Mouse (Mus musculus): ENCODE measurements at regions not wholly inside any gene's neighbourhood (a gene's known extent, or its start where the extent isn't known, plus 50 kb on each side); places are given as distances from the start of the nearest gene placed in this dataset.

GRCm38 (mm10) chr7:73302501-73302900 lies 72.8 kb upstream of the Rgma start:
- no peak for DNase-seq

DNA sequence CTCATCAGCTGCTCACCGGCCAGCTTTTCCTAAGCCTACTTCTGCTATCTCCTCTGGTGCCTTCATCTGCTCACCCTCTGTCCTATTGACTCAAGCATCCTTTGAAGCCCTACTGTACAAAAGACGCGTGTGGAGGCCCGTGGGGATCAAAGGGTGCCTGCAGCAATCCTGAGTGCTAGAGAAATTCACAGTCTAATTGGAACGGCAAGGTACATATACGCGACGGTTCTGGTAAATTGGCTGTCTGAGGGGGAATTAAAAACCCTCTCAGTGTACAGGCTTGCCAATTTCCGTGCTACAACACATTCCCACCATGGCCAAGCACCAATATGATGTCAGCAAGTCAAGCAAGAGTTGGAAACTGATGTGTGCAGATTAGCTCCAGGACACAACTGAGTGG lies 71.5 kb upstream of the Rgma start:
- no peak for DNase-seq

DNA sequence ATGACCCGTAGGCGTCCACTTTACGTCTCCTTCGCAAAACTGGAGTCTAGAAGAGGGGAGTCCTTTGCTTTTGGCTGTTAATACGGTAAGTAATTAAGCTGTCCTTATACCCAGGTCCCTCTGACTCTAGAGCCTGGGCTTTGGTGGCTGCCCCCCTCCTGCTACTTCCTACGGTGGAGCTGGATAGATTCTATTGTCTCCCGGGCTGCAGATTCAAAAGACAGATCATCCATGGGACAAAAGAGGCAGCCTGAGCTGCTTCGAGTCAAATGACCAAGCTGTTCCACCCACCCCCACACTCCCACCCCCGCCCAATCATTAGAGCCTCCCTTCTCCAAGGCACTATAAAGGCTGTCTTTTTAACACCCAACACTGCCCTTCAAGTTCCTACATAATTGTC lies 70.5 kb upstream of the Rgma start:
- no peak for DNase-seq

GRCm38 (mm10) chr7:73305286-73305975 lies 69.9 kb upstream of the Rgma start:
- DNase-seq = no peak

DNA sequence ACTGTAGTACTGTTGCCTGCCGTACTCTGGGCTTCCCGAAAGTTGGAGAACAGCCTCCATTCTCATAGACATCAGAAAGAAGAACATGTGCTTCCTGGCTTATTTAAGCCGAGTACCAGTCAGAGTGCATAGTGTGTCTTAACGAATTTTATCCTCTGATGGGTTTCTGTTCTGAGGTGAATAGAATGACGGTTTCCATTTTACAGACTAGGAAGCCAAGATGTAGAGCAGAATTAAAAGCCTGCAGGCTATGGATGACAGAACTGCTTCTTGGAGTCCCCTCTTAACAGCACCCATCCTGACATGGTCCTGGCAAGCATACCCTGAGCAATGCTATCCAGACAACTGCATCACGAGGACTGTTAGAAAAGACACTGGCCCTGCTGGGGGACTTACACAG lies 69.0 kb upstream of the Rgma start:
- no peak for DNase-seq

DNA sequence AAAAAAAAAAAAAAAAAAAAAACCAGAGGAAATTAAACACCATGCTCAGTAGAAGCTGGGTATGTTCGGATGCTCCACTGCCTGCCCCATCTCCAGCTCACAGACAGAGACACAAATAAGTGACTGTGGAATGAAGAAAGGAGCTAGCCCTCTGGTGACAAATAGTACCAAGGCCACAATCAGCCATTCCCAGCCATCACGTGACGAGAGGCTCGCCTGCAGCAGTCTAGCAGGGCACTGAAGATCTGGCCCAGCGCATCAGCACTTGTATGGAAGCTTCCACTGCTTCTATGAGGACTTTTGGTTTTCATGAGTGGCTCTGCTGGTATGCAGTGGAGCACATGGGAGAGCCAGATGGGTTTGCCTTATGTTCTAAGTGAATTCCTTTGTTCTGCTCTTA lies 68.6 kb upstream of the Rgma start:
- DNase-seq = no peak

DNA sequence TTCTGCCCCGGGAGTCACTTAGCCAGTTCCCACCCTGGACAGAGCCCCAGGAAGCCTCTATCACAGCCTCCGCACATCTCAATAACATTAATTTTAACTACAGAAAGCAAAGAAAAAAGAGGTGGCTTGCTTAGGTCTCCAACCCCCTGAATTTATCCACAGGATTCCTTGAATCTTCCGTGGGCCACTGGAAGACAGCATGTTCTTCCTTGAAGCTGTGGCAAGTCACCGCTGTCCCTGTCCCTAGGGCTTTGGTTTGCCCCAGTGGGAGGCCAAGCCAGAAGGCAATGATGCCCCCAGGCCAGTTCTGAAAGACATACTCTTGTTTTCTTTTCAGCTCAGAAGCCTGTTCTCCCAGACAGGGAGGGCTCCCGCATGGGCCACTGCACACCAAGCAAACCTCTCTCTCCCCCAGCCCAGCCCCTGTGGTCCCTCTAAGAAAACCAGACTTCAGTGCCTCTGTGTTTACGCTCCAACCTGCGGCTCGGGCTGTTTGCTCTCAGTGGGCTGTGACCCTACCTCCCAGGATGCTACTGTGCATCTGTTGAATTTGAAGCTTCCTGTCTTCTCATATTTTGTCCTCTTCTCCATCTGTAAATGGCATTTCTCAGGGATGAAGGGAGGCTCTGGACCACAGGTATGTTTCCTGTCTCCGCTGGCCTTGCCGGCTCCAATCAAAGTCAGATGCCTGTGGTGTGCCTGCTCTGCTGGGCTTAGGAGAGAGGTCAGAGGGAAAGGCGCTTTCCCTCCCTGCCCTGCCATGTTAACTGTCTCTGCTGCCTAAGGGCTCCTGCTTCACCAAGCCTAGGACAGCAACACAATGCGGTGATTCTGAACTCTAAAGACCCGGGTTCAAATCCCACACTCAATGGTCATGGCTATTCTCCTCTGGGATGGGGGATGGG lies 67.5 kb upstream of the Rgma start:
- DNase-seq = no peak

- no peak for DNase-seq
Observed at GRCm38 (mm10) chr7:73308981-73309380, 66.3 kb upstream of the Rgma start.

DNA sequence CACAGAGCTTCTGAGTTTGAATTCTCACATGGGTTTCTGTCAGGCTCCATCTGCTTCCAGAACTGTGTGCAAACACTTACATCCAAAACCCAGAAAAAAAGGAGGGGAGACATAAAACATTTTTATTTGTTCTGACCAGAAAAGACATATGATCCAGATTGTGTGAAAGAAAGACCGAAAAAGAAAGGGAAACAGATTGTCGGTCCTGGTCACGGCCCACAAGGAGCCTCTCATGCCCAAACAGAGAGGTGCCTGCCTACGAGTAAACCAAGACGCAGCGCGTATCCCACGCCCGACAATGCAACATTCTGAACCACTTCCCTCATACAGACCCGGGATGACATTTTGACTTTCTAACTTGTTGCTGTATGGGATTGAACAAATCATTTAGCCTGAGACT lies 65.3 kb upstream of the Rgma start:
- no peak for DNase-seq

GRCm38 (mm10) chr7:73310581-73311136 lies 64.7 kb upstream of the Rgma start:
- DNase-seq = no peak

DNA sequence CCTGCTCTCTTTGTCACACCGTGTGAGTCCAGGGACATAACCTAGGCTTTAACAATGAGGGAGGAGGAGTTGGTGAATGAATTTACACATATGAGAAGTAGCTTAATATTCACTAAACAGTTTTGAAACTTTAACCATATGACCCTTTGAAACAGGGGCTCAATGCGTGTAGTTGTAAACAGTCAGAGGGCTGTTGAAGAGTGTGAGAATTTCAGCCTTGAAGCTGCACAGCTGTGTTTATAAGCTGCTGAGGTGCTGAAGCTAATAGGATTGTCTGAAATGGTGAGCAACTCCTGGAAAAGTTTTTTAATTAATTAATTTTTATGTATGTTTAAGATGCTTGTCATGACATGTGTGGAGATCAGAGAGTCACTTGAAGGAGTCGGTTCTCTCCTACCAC lies 59.8 kb upstream of the Rgma start:
- DNase-seq = no peak

DNA sequence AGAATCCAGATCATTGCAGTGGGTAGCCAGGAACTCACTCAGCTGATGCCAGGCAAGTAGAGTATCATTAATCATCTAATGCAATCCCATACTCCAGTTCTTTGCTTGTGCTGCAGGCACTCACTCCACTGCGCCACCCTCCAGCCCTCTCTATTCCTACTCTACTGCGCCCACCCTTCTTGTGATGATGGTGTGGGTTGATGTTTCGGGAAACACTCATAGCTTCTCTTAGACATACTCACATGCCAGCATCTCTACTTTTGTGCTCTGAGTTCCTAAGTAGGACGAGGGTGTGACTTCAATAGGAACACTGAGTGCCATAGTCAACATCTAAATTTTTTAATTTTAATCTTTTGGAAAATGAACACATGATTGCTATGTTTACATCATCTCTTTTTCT lies 57.7 kb upstream of the Rgma start:
- no peak for DNase-seq

DNA sequence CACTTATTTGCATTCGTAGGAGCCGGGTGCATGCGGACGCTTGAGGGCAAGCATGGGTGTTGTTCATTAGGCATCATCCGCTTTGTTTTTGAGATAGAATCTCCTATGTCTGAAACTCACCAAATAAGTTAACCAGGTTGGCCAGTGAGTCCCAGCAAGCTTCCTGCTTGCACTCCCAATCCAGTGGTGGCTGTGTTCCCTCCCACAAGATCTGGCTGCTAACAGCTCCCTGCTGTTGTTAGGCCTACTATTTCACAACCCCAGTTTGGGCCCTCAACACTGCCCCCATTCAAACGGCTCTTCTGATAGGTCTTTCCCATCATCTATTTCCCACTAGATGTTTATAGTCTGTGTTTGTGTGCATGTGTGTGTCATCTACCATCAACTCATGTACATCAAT lies 56.3 kb upstream of the Rgma start:
- DNase-seq = no peak

DNA sequence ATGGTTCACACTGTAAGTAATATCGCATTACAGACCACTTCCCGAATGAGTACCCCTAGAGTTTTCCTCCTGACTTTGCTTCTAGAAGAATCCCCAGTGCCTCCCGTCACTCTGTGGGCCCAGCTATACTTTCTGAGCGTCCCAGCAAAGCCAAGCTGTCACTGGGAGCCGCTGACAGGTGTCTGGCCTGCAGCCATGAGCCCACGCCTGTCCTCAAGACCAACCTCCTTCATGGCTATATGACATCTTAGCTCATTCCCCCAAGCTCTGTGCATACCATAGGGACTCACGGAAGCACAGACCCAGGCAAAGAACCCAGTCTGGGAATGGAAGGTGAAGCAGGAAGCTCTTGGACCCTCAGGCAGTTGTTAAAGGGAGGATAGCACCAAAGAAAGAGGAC lies 55.3 kb upstream of the Rgma start:
- DNase-seq = no peak

- DNase-seq = no peak
Observed at GRCm38 (mm10) chr7:73322466-73323151, 52.7 kb upstream of the Rgma start.

DNA sequence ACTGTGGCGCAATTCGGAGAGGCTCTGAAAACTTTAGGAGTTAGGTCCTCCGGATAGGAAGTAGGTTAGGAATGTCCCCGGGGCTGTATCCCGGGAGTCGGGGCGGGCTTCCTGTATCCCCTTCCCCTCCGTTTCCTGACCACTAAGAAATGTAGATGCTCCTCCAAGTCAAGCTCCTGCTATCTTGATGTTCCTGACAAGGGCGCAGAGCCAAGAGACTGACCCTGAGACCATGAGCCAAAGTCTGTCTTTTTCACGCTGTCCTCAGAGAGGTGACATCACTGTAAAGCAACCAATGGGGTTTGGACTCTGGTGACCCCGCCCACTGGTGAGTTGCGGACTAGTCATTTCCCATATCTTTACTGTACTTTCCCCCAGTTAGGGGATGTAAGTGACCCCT lies 51.8 kb upstream of the Rgma start:
- DNase-seq = no peak

- no peak for DNase-seq
Observed at GRCm38 (mm10) chr7:73325503-73325902, 49.8 kb upstream of the Rgma start.
